Mouse (Mus musculus): ENCODE data around the gene Rbm8a.

The Rbm8a gene

DNA sequence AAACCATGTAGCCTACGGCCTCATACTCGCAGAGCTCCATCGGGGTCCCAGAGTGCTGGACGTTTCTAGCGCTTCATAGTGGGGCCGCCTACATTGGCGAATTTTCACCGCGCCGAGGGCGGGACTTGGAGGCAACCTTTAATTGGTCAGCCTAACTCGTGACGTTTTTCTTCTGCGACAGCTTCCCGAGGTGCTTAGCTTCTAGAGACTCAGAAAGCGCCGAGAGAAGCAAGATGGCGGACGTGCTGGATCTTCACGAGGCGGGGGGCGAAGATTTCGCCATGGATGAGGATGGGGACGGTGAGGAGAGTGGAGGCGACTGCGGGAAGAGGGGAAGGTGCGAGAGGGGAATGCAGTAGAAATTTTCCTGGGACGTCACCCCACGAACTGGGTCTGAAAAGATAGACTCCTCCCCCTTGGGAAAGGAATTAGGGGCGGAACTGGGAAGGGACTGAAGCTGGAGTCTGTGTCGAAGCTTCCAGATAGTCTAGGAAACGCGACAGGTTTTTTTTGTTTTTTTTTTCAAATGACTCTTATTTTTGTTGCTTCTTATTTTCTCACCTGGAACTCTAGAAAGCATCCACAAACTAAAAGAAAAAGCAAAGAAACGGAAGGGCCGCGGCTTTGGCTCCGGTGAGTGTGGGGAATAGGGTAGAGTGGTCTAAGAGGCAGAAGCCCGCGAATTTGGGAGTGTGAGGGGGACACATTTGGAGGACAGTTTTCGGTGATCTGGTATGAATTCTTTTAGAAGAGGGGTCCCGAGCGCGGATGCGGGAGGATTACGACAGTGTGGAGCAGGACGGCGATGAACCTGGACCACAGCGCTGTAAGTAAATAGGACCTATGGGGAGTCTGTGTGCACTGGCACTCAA, at the start of gene Rbm8a:
Gene Rbm8a (plus strand): TSS at position 205 of the 872 bp plus-strand sequence.
- peak; percentile 84 to 92 for DNase-seq (ENCODE audit: low read depth in 2 of 2, low spot score in 2 of 2)

DNA sequence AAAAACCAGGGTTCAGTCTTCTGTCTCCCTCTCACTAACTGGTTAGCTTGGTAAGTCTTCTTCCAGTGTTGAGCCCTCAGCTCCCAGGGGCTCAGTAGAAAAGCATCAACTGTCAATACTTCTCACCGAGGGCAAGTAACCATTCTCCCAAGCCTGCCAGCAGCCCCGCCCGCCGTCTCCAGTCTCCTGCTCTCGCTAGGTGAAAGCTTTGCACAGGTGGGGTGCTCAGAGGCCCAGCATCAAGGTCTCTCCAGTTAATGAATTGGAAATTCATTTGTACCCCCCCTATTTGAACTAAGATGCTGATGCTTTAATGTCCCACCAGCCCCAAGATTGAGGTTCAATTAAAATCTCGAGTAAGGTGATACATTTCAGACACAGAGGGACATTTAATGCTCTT, 48.6 kb upstream of the Rbm8a start:
- DNase-seq (ENCODE audit: low read depth in 2 of 2, low spot score in 2 of 2) = no peak

DNA sequence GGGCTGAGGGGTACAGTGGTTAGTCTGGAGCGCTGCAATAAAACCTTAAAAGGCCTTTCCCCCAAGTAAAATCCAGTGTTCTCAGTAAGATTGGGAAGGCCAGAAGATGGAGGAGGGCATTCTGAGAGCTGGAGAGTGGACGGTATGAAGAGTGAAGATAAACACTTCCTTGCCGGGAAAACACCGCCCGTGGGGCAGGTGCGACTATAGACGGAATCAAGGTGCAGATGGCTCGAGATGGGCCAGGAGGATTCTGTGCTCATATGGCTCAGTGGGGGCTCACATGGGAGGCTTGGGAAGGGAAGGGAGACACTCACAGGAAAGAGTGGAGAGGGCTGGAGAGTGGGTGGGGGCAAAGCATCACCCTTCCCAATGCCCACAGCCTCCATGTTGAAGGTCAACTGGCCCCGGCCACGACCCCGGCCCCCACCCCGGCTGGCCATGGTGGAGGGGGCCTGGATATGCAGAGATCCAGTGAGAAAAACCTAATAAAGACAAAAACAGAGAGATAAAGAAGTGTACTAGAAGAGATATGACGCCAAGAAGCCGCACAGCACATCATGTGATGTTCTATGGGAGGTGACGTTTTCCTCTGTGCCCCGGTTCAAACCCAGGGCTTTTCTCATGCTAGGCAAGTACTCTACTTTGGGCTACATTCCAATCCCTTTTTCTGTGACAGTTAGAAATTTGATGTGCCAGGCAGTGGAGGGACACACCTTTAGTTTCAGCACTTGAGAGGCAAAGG, 47.8 kb upstream of the Rbm8a start:
- DNase-seq (ENCODE audit: low read depth in 2 of 2, low spot score in 2 of 2) = no peak

DNA sequence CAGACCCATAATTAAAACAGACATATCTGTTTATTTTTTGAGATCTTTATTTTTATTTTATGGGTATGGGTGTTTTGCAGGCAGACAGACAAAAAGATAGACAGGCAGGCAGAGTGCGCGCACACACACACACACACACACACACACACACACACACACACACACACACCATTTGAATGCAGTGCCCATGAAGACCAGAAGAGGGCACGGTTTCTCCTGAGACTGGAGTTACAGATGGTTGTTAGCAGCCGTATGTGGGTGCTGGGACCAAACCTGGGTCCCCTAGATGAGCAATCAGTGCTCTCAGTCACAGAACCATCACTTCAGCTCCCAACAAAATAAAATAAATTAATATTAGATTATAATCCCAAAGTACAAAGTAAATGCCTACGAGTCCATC, 46.3 kb upstream of the Rbm8a start:
- DNase-seq (ENCODE audit: low read depth in 2 of 2, low spot score in 2 of 2) = no peak

DNA sequence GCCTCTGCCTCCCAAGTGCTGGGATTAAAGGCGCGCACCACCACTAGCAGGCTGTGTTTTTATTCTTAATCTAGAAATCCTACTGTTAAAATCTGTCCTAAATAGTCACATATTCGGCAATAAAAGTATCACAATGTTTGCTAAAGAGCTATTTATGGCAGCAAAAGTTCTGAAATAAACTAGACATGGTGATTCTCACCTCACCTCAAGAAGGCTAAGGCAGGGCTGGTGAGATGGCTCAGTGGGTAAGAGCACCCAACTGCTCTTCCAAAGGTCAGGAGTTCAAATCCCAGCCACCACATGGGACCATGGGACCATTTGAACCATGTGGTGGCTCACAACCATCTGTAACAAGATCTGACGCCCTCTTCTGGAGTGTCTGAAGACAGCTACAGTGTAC, 39.1 kb upstream of the Rbm8a start:
- no peak for DNase-seq (ENCODE audit: low read depth in 2 of 2, low spot score in 2 of 2)

DNA sequence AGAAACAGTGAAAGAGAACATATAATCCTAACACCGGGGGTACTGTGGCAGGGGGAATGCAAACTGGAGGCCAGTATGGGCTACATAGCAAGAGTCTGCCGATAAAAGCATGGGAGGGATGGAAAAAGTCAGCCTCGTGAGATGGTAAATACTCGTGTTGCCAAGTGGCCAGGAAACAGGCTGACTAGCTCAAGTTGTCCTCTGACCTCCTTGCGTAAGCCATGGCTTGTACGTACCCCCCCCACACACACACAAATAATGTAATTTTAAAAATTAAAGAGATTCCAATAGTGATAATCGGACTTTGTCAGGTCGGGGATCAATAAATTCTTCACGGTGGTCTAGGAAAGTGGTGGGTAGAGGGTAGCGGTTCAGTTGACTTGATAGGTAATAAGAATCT, 36.4 kb upstream of the Rbm8a start:
- no peak for DNase-seq (ENCODE audit: low read depth in 2 of 2, low spot score in 2 of 2)

- peak; percentile 82 to 93 for DNase-seq (ENCODE audit: low read depth in 2 of 2, low spot score in 2 of 2)
Measured at GRCm38 (mm10) chr3:96593790-96594560, 35.8 kb upstream of the Rbm8a start, which contains the start of gene Polr3gl. Gene Polr3gl, minus strand, starts transcription at chr3:96594181.

GRCm38 (mm10) chr3:96594851-96595250, 34.9 kb upstream of the Rbm8a start:
- no peak for DNase-seq (ENCODE audit: low read depth in 2 of 2, low spot score in 2 of 2)

GRCm38 (mm10) chr3:96595661-96596060, 34.1 kb upstream of the Rbm8a start:
- DNase-seq (ENCODE audit: low read depth in 2 of 2, low spot score in 2 of 2) = no peak

DNA sequence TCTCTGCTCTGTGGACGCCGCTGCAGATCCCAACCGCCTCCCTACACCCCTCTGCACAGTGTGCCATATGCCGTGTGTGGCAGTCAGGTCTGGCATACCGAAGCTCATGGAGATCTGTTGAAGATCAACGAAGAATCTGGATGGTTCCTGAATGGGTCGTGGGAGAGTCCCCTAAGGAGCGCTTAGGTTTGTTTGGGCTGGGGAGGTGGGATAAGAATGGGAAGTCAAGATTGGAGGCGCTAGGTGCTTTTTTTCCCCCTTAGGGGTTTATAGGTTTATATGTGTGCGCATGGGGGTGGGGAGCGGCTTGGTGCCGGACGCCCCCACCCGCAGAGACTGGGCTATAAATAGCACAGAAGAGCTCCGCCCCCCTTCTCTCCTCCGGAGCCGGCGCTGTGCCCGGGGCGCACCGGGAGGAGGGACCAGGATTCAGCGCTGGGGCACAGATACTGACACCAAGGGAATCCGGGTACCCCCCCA, 33.5 kb upstream of the Rbm8a start, which contains the start of gene Ankrd34a:
Gene Ankrd34a (plus strand): TSS at position 409 of the 480 bp plus-strand sequence.
- DNase-seq (ENCODE audit: low read depth in 2 of 2, low spot score in 2 of 2) = no peak

- no peak for DNase-seq (ENCODE audit: low read depth in 2 of 2, low spot score in 2 of 2)
Measured at GRCm38 (mm10) chr3:96596855-96597254, 32.9 kb upstream of the Rbm8a start.

DNA sequence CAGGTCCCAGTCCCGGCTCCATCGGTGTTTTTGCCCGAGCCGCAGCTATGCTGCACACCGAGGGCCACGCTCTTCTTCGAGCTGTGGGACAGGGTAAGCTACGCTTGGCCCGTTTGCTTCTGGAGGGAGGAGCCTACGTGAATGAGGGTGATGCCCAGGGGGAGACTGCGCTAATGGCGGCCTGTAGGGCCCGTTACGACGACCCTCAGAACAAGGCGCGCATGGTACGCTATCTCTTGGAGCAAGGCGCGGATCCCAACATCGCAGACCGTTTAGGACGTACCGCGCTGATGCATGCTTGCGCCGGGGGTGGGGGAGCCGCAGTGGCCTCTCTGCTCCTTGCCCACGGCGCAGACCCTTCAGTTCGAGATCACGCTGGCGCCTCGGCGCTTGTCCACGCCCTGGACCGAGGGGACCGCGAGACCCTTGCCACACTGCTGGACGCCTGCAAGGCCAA, 32.3 kb upstream of the Rbm8a start:
- DNase-seq (ENCODE audit: low read depth in 2 of 2, low spot score in 2 of 2) = no peak

GRCm38 (mm10) chr3:96598156-96599068, 31.3 kb upstream of the Rbm8a start:
- no peak for DNase-seq (ENCODE audit: low read depth in 2 of 2, low spot score in 2 of 2)

- DNase-seq (ENCODE audit: low read depth in 2 of 2, low spot score in 2 of 2) = no peak
Measured at GRCm38 (mm10) chr3:96599069-96599393, 30.7 kb upstream of the Rbm8a start.

GRCm38 (mm10) chr3:96599411-96599810, 30.3 kb upstream of the Rbm8a start:
- DNase-seq (ENCODE audit: low read depth in 2 of 2, low spot score in 2 of 2) = no peak

- peak; percentile 67 to 74 for DNase-seq (ENCODE audit: low read depth in 2 of 2, low spot score in 2 of 2)
Measured at GRCm38 (mm10) chr3:96600639-96601250, 29.0 kb upstream of the Rbm8a start, which contains the start of gene Lix1l. Gene Lix1l, plus strand, starts transcription at chr3:96601149.

- DNase-seq (ENCODE audit: low read depth in 2 of 2, low spot score in 2 of 2) = no peak
Measured at GRCm38 (mm10) chr3:96601251-96601787, 28.4 kb upstream of the Rbm8a start.

GRCm38 (mm10) chr3:96601941-96602703, 27.6 kb upstream of the Rbm8a start:
- DNase-seq (ENCODE audit: low read depth in 2 of 2, low spot score in 2 of 2) = no peak

DNA sequence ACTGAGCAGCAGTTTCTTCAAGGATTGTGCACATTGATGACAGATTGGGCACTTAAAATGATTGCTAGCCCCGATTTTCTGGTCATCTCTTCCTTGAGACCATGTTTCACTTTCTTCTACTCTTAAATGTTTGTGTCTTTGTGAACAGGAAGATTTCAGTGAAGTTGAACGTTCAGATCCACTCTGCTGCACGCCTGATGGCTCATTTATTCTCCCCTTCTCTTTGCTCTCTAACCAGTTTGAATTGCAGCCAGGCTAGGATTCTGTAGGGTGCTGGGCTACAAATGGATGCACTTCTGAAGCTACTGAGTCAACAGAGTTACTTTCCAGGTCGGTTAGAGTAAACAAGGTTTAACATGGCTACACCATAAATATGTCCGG, 27.0 kb upstream of the Rbm8a start:
- no peak for DNase-seq (ENCODE audit: low read depth in 2 of 2, low spot score in 2 of 2)
